Mouse (Mus musculus) liver, embryonic 14.5 days (tissue): ENCODE data around the gene Gmfg.
A peak's percentile ranks its signal among the peaks of the same experiment; 100 is the strongest.

Source experiments
- CTCF ChIP-seq: IDR thresholded peaks from 2 replicates; pipeline ENCODE4 v1.5.1; 2016; ENCODE audit warnings: antibody characterized with exemption, low read depth, control low read depth
- EP300 ChIP-seq: IDR thresholded peaks from 2 replicates; pipeline ENCODE4 v1.6.1; 2016; ENCODE audit warnings: antibody characterized with exemption, low read depth

GRCm38 (mm10) chr7:28476191-28476590, 38.9 kb downstream of the Gmfg start:
- no peak for TF ChIP-seq EP300
- peak; percentile 16; the same call in 1 of the 2 replicates for TF ChIP-seq CTCF
